In the genomic region with DNA sequence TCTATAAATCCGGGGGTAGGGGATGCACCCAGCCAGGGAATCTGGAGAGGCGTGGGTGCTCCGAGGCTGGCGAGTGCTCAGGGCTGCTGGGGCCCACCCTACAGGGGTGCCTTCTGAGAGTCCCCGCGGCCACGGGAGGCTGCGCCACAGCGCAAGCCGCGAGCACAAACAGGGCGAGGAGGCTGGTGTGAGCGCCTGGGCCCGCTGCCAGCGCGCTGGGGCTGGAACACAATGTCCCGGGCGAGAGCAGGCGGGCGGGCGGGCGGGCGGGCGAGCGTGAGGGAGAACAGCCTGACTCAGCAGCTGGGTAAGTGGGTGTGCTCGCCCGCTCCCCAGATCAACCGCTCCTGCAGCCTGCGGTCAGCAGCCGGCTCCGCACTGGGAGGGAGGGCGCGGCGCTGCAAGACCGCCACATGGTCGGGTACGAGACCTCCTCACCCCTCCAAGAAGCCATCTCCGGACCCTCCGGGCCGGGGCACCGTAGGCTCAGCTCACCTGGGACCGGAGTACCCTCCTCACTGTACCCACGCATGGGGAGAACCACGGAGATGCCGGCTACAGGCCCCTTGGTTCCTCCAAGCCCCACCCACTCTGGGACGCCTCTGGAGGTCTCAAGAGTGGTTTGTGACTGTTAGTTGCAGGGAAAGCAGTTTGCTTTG, we compare ENCODE assay signal across 8 mouse cellular contexts. TPM values are rescaled to one million over a fixed set of nuclear protein-coding genes. Genes with fewer than 3 reads are reported as not detected.
A peak's percentile ranks its signal among the peaks of the same experiment; 100 is the strongest.
DNase-seq lines count a peak whose midpoint lies in the region; ATAC-seq and TF ChIP-seq lines count a peak whose summit lies in the region.

No protein-coding gene starts in this region.

- H3K9me3 ChIP-seq in embryonic facial prominence, embryonic 15.5 days (replicated peaks), result no peaks in the 10 kb centered on the region
- H3K9me3 ChIP-seq in heart, embryonic 16.5 days (replicated peaks; ENCODE audit: control insufficient read depth, low read length), result no peaks in the 10 kb centered on the region
- no peaks in the 10 kb centered on the region for H3K9me3 ChIP-seq in liver, embryonic 14.5 days (ENCODE audit: control insufficient read depth, low read length)
- no peaks in the 10 kb centered on the region for H3K9me3 ChIP-seq in neural tube, embryonic 12.5 days

- no peaks in the 10 kb centered on the region for H3K27me3 ChIP-seq in C2C12 (ENCODE audit: control insufficient read depth, insufficient read depth, insufficient read length)
- H3K27me3 ChIP-seq in embryonic facial prominence, embryonic 15.5 days, result no peaks in the 10 kb centered on the region
- H3K27me3 ChIP-seq in heart, embryonic 16.5 days (ENCODE audit: control insufficient read depth, insufficient read depth, low read length), result peaks cover 13% of the 10 kb centered on the region
- H3K27me3 ChIP-seq in liver, embryonic 14.5 days (ENCODE audit: control insufficient read depth, insufficient read depth, low read length), result peaks cover 20% of the 10 kb centered on the region
- peaks cover 31% of the 10 kb centered on the region for H3K27me3 ChIP-seq in neural tube, embryonic 12.5 days (replicated peaks)

- 2% methylated on average over 45 of the region's 46 CpGs for WGBS in embryonic facial prominence, embryonic 15.5 days
- under 1% methylated on average over 45 of the region's 46 CpGs for WGBS in heart, embryonic 16.5 days
- 1% methylated on average over 45 of the region's 46 CpGs for WGBS in liver, embryonic 14.5 days (ENCODE audit: insufficient replicate concordance)
- WGBS in neural tube, embryonic 12.5 days, result 1% methylated on average over 45 of the region's 46 CpGs

- no peaks in the 10 kb centered on the region for H3K79me2 ChIP-seq in C2C12 (ENCODE audit: control insufficient read depth, insufficient read depth)

- DNase-seq in adrenal gland, postnatal 36 days, result peak; percentile 92 to 96
- peak; percentile 97 for DNase-seq in kidney, postnatal 14 days
- DNase-seq in liver, embryonic 14.5 days (ENCODE audit: low read depth in 3 of 3, low spot score in 3 of 3), result no peak
- DNase-seq in testis, postnatal 10 days (ENCODE audit: low spot score), result peak; percentile 94

- H3K4me3 ChIP-seq in C2C12 (ENCODE audit: insufficient read depth, poor library complexity, severe bottlenecking), result peak overlapping the region; percentile 18
- peak overlapping the region; percentile 48 for H3K4me3 ChIP-seq in embryonic facial prominence, embryonic 15.5 days (replicated peaks)
- H3K4me3 ChIP-seq in heart, embryonic 16.5 days (ENCODE audit: low read length), result peak overlapping the region; percentile 57
- H3K4me3 ChIP-seq in liver, embryonic 14.5 days (ENCODE audit: insufficient read depth in 1 of 2, low read depth in 2 of 2, low read length in 2 of 2), result peak overlapping the region; percentile 15 to 40
- peak overlapping the region; percentile 43 for H3K4me3 ChIP-seq in neural tube, embryonic 12.5 days

- ATAC-seq in embryonic facial prominence, embryonic 15.5 days (ENCODE audit: insufficient number of reproducible peaks, low FRiP score, low TSS enrichment, low read depth), result peak; percentile 74
- ATAC-seq in heart, embryonic 16.5 days (replicated peaks; ENCODE audit: extremely low read depth, insufficient read depth, low FRiP score), result peak; percentile 73
- peak; percentile 26; the same call in 1 of the 2 replicates for ATAC-seq in liver, embryonic 14.5 days (ENCODE audit: insufficient read depth)
- peak; percentile 80 for ATAC-seq in neural tube, embryonic 12.5 days (ENCODE audit: low FRiP score, low read depth)

- no peaks in the 10 kb centered on the region for H3K36me3 ChIP-seq in C2C12 (ENCODE audit: control insufficient read depth, insufficient read depth)
- no peaks in the 10 kb centered on the region for H3K36me3 ChIP-seq in embryonic facial prominence, embryonic 15.5 days
- no peaks in the 10 kb centered on the region for H3K36me3 ChIP-seq in heart, embryonic 16.5 days (ENCODE audit: control insufficient read depth, insufficient read depth)
- no peaks in the 10 kb centered on the region for H3K36me3 ChIP-seq in liver, embryonic 14.5 days (replicated peaks; ENCODE audit: control insufficient read depth, insufficient read depth, low read depth)
- H3K36me3 ChIP-seq in neural tube, embryonic 12.5 days, result no peaks in the 10 kb centered on the region

- H3K9ac ChIP-seq in embryonic facial prominence, embryonic 15.5 days, result peak overlapping the region; percentile 26
- peak overlapping the region; percentile 76 for H3K9ac ChIP-seq in heart, embryonic 16.5 days (ENCODE audit: low read length)
- no peak overlapping the region for H3K9ac ChIP-seq in liver, embryonic 14.5 days (replicated peaks)
- H3K9ac ChIP-seq in neural tube, embryonic 12.5 days, result peak overlapping the region; percentile 59

- H3ac ChIP-seq in C2C12 (ENCODE audit: control insufficient read depth, insufficient read length, low read depth), result peak overlapping the region; percentile 50

- H3K4me2 ChIP-seq in embryonic facial prominence, embryonic 15.5 days (replicated peaks), result peak overlapping the region; percentile 91
- peak overlapping the region; percentile 91 for H3K4me2 ChIP-seq in heart, embryonic 16.5 days (ENCODE audit: low read depth, low read length)
- H3K4me2 ChIP-seq in liver, embryonic 14.5 days (ENCODE audit: low read depth), result peak overlapping the region; percentile 63
- H3K4me2 ChIP-seq in neural tube, embryonic 12.5 days (replicated peaks), result peak overlapping the region; percentile 86

- peak overlapping the region; percentile 92 for H3K27ac ChIP-seq in embryonic facial prominence, embryonic 15.5 days (replicated peaks)
- H3K27ac ChIP-seq in heart, embryonic 16.5 days (ENCODE audit: low read length), result peak overlapping the region; percentile 94
- H3K27ac ChIP-seq in liver, embryonic 14.5 days, result no peak overlapping the region
- no peak overlapping the region for H3K27ac ChIP-seq in neural tube, embryonic 12.5 days

- no peaks in the 10 kb centered on the region for H3K79me3 ChIP-seq in C2C12 (ENCODE audit: low read depth)

- TF ChIP-seq EP300 in liver, embryonic 14.5 days (IDR thresholded peaks at IDR 0.05; ENCODE audit: low read depth), result no peak

- TF ChIP-seq CTCF in C2C12 (IDR thresholded peaks at IDR 0.05; ENCODE audit: control insufficient read depth, insufficient read depth, insufficient read length), result no peak
- no peak for TF ChIP-seq CTCF in liver, embryonic 14.5 days (IDR thresholded peaks at IDR 0.05; ENCODE audit: low read depth)

- H3K4me1 ChIP-seq in embryonic facial prominence, embryonic 15.5 days, result peaks cover 48% of the 10 kb centered on the region
- H3K4me1 ChIP-seq in heart, embryonic 16.5 days (ENCODE audit: control insufficient read depth, insufficient read depth, low read length), result peaks cover 37% of the 10 kb centered on the region
- H3K4me1 ChIP-seq in liver, embryonic 14.5 days (replicated peaks; ENCODE audit: control insufficient read depth in 2 of 2, insufficient read depth in 2 of 2, low read length in 1 of 2), result peaks cover 0 to 8% of the 10 kb centered on the region in 2 experiments; a peak in 1 of 4 replicates
- H3K4me1 ChIP-seq in neural tube, embryonic 12.5 days, result peaks cover 31% of the 10 kb centered on the region

RNA-seq across cellular contexts. Expression of a gene that starts 0.8 kb away (rescaled TPM):
- polyA plus RNA-seq in C2C12 (2012; fragmentation: generic; extraction: Trizol), result 24.4 TPM
- 100 to 1,000 TPM in 1 of 2 experiments, 10 to 100 TPM in 1; 52.5 to 126 TPM for total RNA-seq in adrenal gland, postnatal 36 days (2021)
- 35.8 and 36.5 TPM in 2 replicates for polyA plus RNA-seq in embryonic facial prominence, embryonic 15.5 days (2015; fragmentation: Nextera tagmentation; extraction: Ambion mirVana)
- 34.9 and 54.5 TPM in 2 replicates for polyA plus RNA-seq in heart, embryonic 16.5 days (2015; fragmentation: Nextera tagmentation; extraction: Ambion mirVana)
- polyA plus RNA-seq in liver, embryonic 14.5 days (2012; rRNA removed), result 5.3 and 7.3 TPM in 2 replicates
- 3.5 and 3.6 TPM in 2 replicates for polyA plus RNA-seq in liver, embryonic 14.5 days (2014; fragmentation: Nextera tagmentation; extraction: Ambion mirVana)
- 34.1 and 35.1 TPM in 2 replicates for polyA plus RNA-seq in neural tube, embryonic 12.5 days (2016; fragmentation: Nextera tagmentation; extraction: Ambion mirVana)

RNA-seq across cellular contexts. Expression of a gene that starts 12.5 kb away (rescaled TPM):
- not detected for polyA plus RNA-seq in C2C12 (2012; fragmentation: generic; extraction: Trizol)
- total RNA-seq in adrenal gland, postnatal 36 days (2021), result not detected
- polyA plus RNA-seq in embryonic facial prominence, embryonic 15.5 days (2015; fragmentation: Nextera tagmentation; extraction: Ambion mirVana), result not detected in 2 replicates
- polyA plus RNA-seq in heart, embryonic 16.5 days (2015; fragmentation: Nextera tagmentation; extraction: Ambion mirVana), result not detected in 2 replicates
- polyA plus RNA-seq in liver, embryonic 14.5 days (2012; rRNA removed), result 0.03 TPM in 1 of 2 replicates, not detected in the other
- polyA plus RNA-seq in liver, embryonic 14.5 days (2014; fragmentation: Nextera tagmentation; extraction: Ambion mirVana), result not detected in 2 replicates
- not detected in 2 replicates for polyA plus RNA-seq in neural tube, embryonic 12.5 days (2016; fragmentation: Nextera tagmentation; extraction: Ambion mirVana)

RNA-seq across cellular contexts. Expression of a gene that starts 31.1 kb away (rescaled TPM):
- polyA plus RNA-seq in C2C12 (2012; fragmentation: generic; extraction: Trizol), result not detected
- not detected for total RNA-seq in adrenal gland, postnatal 36 days (2021)
- not detected in 2 replicates for polyA plus RNA-seq in embryonic facial prominence, embryonic 15.5 days (2015; fragmentation: Nextera tagmentation; extraction: Ambion mirVana)
- polyA plus RNA-seq in heart, embryonic 16.5 days (2015; fragmentation: Nextera tagmentation; extraction: Ambion mirVana), result not detected in 2 replicates
- not detected in 2 replicates for polyA plus RNA-seq in liver, embryonic 14.5 days (2012; rRNA removed)
- polyA plus RNA-seq in liver, embryonic 14.5 days (2014; fragmentation: Nextera tagmentation; extraction: Ambion mirVana), result not detected in 2 replicates
- polyA plus RNA-seq in neural tube, embryonic 12.5 days (2016; fragmentation: Nextera tagmentation; extraction: Ambion mirVana), result not detected in 2 replicates

RNA-seq across cellular contexts. Expression of a gene that starts 42.5 kb away (rescaled TPM):
- polyA plus RNA-seq in C2C12 (2012; fragmentation: generic; extraction: Trizol), result not detected
- total RNA-seq in adrenal gland, postnatal 36 days (2021), result not detected
- polyA plus RNA-seq in embryonic facial prominence, embryonic 15.5 days (2015; fragmentation: Nextera tagmentation; extraction: Ambion mirVana), result not detected in 2 replicates
- polyA plus RNA-seq in heart, embryonic 16.5 days (2015; fragmentation: Nextera tagmentation; extraction: Ambion mirVana), result 2.2 TPM in 1 of 2 replicates, not detected in the other
- polyA plus RNA-seq in liver, embryonic 14.5 days (2012; rRNA removed), result 1.2 and 3.3 TPM in 2 replicates
- 2.9 and 3.7 TPM in 2 replicates for polyA plus RNA-seq in liver, embryonic 14.5 days (2014; fragmentation: Nextera tagmentation; extraction: Ambion mirVana)
- not detected in 2 replicates for polyA plus RNA-seq in neural tube, embryonic 12.5 days (2016; fragmentation: Nextera tagmentation; extraction: Ambion mirVana)

RNA-seq across cellular contexts. Expression of a gene that starts 57.4 kb away (rescaled TPM):
- 0.06 TPM for polyA plus RNA-seq in C2C12 (2012; fragmentation: generic; extraction: Trizol)
- total RNA-seq in adrenal gland, postnatal 36 days (2021), result 1 to 10 TPM; 1.3 to 1.8 TPM
- polyA plus RNA-seq in embryonic facial prominence, embryonic 15.5 days (2015; fragmentation: Nextera tagmentation; extraction: Ambion mirVana), result 0.59 and 0.64 TPM in 2 replicates
- polyA plus RNA-seq in heart, embryonic 16.5 days (2015; fragmentation: Nextera tagmentation; extraction: Ambion mirVana), result 0.14 and 0.39 TPM in 2 replicates
- not detected in 2 replicates for polyA plus RNA-seq in liver, embryonic 14.5 days (2012; rRNA removed)
- polyA plus RNA-seq in liver, embryonic 14.5 days (2014; fragmentation: Nextera tagmentation; extraction: Ambion mirVana), result not detected in 2 replicates
- 3.5 and 3.9 TPM in 2 replicates for polyA plus RNA-seq in neural tube, embryonic 12.5 days (2016; fragmentation: Nextera tagmentation; extraction: Ambion mirVana)

Comparison
In these comparisons a context has a peak if more than half of its experiments do, and no peak if none do; other contexts are left out.
1. DNase-seq: peak in adrenal gland, postnatal 36 days (2 of 2), kidney, postnatal 14 days (single experiment) and testis, postnatal 10 days (single experiment); none in liver, embryonic 14.5 days (0 of 3).
2. ATAC-seq: peak in every context shown above with its lines; median percentile 80 in neural tube, embryonic 12.5 days; 74 in embryonic facial prominence, embryonic 15.5 days; 73 in heart, embryonic 16.5 days; 26 in liver, embryonic 14.5 days.
3. H3K27ac ChIP-seq: peak in embryonic facial prominence, embryonic 15.5 days (single experiment) and heart, embryonic 16.5 days (single experiment); none in liver, embryonic 14.5 days (single experiment) and neural tube, embryonic 12.5 days (single experiment).
4. Peak in every context shown above with its lines, with median percentiles within 50 percentile points of each other: H3K4me3 ChIP-seq and H3K4me2 ChIP-seq.